Mouse (Mus musculus): Measurements from ENCODE around the gene Fgfr2. TPM values are rescaled to one million over a fixed set of nuclear protein-coding genes. Genes with fewer than 3 reads are reported as not detected.

Gene Fgfr2
- polyA plus RNA-seq, 1 experiment from 2014 or later = 17.2 TPM

DNA sequence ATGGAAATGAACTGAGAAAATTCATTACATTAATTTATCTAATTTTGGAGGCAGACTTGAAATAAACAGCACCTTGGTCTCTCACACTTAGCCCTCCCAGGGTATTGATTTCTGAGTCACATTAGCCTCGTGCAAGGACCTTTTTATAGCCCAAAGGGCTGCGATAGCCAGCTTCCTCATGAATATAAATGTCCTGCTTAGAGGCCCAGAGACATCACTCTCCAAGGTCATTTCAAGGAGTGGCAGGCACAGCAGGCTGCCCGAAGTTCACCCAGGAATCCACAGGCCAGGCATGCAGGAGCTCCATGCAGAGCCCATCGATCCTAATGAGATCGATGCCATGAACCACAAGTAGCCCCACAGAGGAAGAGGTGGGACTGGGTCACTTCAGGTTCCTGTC is 697.1 kb downstream of the Fgfr2 start:
- Histone ChIP-seq H3K27me3 (no peaks in the 10 kb centered on the region), H3K4me2 (no peak overlapping the region), H3K9me3 (replicated peaks) (no peaks in the 10 kb centered on the region), H3K9ac (no peak overlapping the region), H3K4me3 (no peak overlapping the region), H3K4me1 (replicated peaks) (peaks cover 7% of the 10 kb centered on the region; the same call in 1 of the 2 replicates), H3K27ac (no peak overlapping the region), H3K36me3 (no peaks in the 10 kb centered on the region)
- no peak for ATAC-seq (replicated peaks; ENCODE audit: insufficient number of reproducible peaks, insufficient read depth, low FRiP score, low read depth)
- 57% methylated on average over 5 of the region's 5 CpGs for WGBS

GRCm38 (mm10) chr7:132425364-132425999 is 697.7 kb downstream of the Fgfr2 start:
- Histone ChIP-seq H3K4me3 (no peak overlapping the region), H3K4me1 (replicated peaks) (peaks cover 7% of the 10 kb centered on the region; the same call in 1 of the 2 replicates), H3K9ac (no peak overlapping the region), H3K27me3 (no peaks in the 10 kb centered on the region), H3K9me3 (replicated peaks) (no peaks in the 10 kb centered on the region), H3K27ac (no peak overlapping the region), H3K4me2 (no peak overlapping the region), H3K36me3 (no peaks in the 10 kb centered on the region)
- 67% methylated on average over 11 of the region's 11 CpGs for WGBS
- no peak for ATAC-seq (replicated peaks; ENCODE audit: insufficient number of reproducible peaks, insufficient read depth, low FRiP score, low read depth)

DNA sequence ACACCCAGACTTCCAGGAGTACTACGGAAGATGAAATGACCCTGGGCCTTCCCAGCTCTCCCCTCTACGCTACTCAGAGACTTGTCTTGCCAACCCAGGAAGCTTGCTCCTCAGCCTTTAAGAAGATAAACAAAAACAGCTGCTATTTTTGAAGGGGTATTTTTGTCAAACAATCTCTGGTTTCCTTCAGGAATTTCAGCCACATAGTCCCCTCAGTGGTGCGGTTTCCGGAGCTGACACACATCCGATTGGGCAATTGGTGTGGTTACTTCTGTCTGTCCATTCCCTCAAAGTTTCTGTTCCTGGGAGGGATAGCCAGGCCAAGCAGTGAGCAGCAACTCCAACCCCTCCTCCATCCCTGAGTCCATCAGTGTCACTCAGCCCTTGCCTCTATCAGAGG is 699.6 kb downstream of the Fgfr2 start:
- H3K27ac ChIP-seq = no peak overlapping the region
- H3K4me1 ChIP-seq (replicated peaks) = peaks cover 7% of the 10 kb centered on the region; the same call in 1 of the 2 replicates
- H3K4me2 ChIP-seq = no peak overlapping the region
- no peaks in the 10 kb centered on the region for H3K9me3 ChIP-seq (replicated peaks)
- no peak overlapping the region for H3K4me3 ChIP-seq
- H3K36me3 ChIP-seq = no peaks in the 10 kb centered on the region
- no peaks in the 10 kb centered on the region for H3K27me3 ChIP-seq
- H3K9ac ChIP-seq = no peak overlapping the region
- WGBS = 72% methylated on average over 5 of the region's 5 CpGs
- no peak for ATAC-seq (replicated peaks; ENCODE audit: insufficient number of reproducible peaks, insufficient read depth, low FRiP score, low read depth)

DNA sequence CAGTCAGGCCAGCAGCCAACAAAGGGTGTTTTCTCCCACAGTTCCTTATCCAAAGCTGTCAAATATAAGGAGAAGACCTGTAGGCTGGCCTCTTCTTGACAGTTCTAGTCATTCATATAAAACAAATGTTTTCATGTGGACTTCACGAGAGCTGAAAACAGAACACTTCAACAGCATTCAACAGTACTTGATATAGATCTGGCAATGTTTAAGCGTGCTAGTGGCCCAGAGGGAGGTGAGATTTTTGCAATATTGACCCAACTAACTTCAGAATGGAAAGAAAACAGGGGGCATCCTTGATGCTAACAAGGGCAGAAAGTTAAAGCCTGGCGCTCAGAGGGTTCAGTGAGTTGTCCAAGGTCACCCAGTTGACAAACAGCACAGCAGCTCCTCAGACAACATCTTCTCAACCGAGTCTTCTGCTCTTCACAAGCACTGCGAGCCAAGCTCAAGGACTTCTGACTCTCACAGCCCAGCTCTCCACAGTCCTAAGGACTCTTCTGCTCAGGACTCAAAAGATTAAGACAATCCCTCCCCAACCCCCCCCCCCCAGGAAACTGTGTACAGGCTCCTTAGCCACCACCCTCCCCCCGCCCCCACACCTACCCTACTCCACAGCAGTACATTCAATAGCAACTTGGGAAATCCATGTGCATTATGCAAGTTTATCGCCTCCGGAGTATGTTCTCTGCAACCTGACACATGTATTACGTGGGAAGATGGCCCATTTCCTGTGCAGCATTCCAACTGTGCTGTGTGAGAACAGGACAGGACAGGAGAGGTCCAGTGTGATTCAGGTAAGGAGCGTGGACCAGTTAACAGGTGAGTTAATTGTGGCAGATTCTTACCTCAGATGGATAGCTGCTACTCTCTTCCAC is 703.5 kb downstream of the Fgfr2 start:
- Histone ChIP-seq H3K9ac (no peak overlapping the region), H3K27ac (no peak overlapping the region), H3K4me3 (no peak overlapping the region), H3K4me2 (no peak overlapping the region), H3K27me3 (no peaks in the 10 kb centered on the region), H3K36me3 (no peaks in the 10 kb centered on the region), H3K9me3 (replicated peaks) (no peaks in the 10 kb centered on the region), H3K4me1 (replicated peaks) (no peaks in the 10 kb centered on the region)
- ATAC-seq (replicated peaks; ENCODE audit: insufficient number of reproducible peaks, insufficient read depth, low FRiP score, low read depth) = no peak
- 82% methylated on average over 10 of the region's 10 CpGs for WGBS

GRCm38 (mm10) chr7:132416866-132417265 is 706.3 kb downstream of the Fgfr2 start:
- no peaks in the 10 kb centered on the region for H3K4me1 ChIP-seq (replicated peaks)
- H3K36me3 ChIP-seq = no peaks in the 10 kb centered on the region
- H3K9ac ChIP-seq = no peak overlapping the region
- no peaks in the 10 kb centered on the region for H3K9me3 ChIP-seq (replicated peaks)
- H3K4me2 ChIP-seq = no peak overlapping the region
- H3K27ac ChIP-seq = no peak overlapping the region
- no peaks in the 10 kb centered on the region for H3K27me3 ChIP-seq
- WGBS = 79% methylated on average over 9 of the region's 9 CpGs
- H3K4me3 ChIP-seq = no peak overlapping the region
- ATAC-seq (replicated peaks; ENCODE audit: insufficient number of reproducible peaks, insufficient read depth, low FRiP score, low read depth) = no peak

GRCm38 (mm10) chr7:132415866-132416265 is 707.3 kb downstream of the Fgfr2 start:
- H3K4me1 ChIP-seq (replicated peaks) = no peaks in the 10 kb centered on the region
- H3K36me3 ChIP-seq = no peaks in the 10 kb centered on the region
- no peaks in the 10 kb centered on the region for H3K9me3 ChIP-seq (replicated peaks)
- no peak overlapping the region for H3K9ac ChIP-seq
- ATAC-seq (replicated peaks; ENCODE audit: insufficient number of reproducible peaks, insufficient read depth, low FRiP score, low read depth) = no peak
- no peak overlapping the region for H3K4me3 ChIP-seq
- no peaks in the 10 kb centered on the region for H3K27me3 ChIP-seq
- no peak overlapping the region for H3K27ac ChIP-seq
- H3K4me2 ChIP-seq = no peak overlapping the region

DNA sequence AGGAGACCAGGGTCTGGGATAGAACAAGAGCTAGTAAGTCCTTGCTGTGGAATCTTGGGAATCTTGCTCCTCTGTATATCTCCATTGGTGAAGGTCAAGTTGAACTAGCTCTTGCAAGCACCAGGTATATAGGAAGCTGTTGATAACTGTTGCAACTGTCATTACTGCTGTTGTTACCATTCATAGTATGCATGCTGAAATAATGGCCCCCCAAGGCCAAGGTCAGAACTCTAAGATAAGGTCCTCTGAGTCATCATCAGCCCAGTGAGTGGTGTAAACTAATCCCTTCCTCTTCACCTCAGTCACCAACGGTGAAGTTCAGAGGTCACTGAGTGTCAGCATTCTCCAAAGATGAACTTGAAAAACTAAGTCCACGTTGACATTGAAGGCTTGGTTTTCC is 710.6 kb downstream of the Fgfr2 start:
- no peaks in the 10 kb centered on the region for H3K4me1 ChIP-seq (replicated peaks)
- no peaks in the 10 kb centered on the region for H3K9me3 ChIP-seq (replicated peaks)
- no peak overlapping the region for H3K9ac ChIP-seq
- no peak for ATAC-seq (replicated peaks; ENCODE audit: insufficient number of reproducible peaks, insufficient read depth, low FRiP score, low read depth)
- H3K27ac ChIP-seq = no peak overlapping the region
- no peaks in the 10 kb centered on the region for H3K27me3 ChIP-seq
- no peaks in the 10 kb centered on the region for H3K36me3 ChIP-seq
- WGBS = 36% methylated on average over 2 of the region's 2 CpGs
- no peak overlapping the region for H3K4me3 ChIP-seq
- H3K4me2 ChIP-seq = no peak overlapping the region

DNA sequence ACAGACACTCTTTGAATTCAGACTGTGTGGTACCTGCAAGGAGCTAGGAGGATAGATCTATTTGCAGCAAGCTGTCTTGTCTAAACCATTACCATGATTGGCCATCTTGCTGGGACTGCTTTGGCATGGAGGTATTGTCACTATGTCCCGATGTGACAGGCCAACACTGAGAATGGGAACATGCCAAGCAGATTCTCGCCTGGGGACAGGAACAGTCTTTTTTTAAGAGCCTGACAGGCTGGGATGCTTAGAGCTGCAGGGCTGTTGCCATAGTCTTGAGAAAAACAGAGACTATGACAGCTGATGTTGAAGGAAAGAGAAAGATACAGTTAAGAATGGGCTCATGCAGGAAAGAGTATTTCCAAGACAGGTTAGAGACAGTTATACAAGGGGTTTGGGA is 711.4 kb downstream of the Fgfr2 start:
- Histone ChIP-seq H3K36me3 (no peaks in the 10 kb centered on the region), H3K4me2 (no peak overlapping the region), H3K9ac (no peak overlapping the region), H3K27me3 (no peaks in the 10 kb centered on the region), H3K4me1 (replicated peaks) (no peaks in the 10 kb centered on the region), H3K27ac (no peak overlapping the region), H3K4me3 (no peak overlapping the region), H3K9me3 (replicated peaks) (no peaks in the 10 kb centered on the region)
- WGBS = 73% methylated on average over 2 of the region's 2 CpGs
- ATAC-seq (replicated peaks; ENCODE audit: insufficient number of reproducible peaks, insufficient read depth, low FRiP score, low read depth) = no peak

- Histone ChIP-seq H3K36me3 (no peaks in the 10 kb centered on the region), H3K4me1 (replicated peaks) (no peaks in the 10 kb centered on the region), H3K9ac (no peak overlapping the region), H3K4me3 (no peak overlapping the region), H3K9me3 (replicated peaks) (no peaks in the 10 kb centered on the region), H3K27me3 (no peaks in the 10 kb centered on the region), H3K4me2 (no peak overlapping the region), H3K27ac (no peak overlapping the region)
- 81% methylated on average over 4 of the region's 4 CpGs for WGBS
- ATAC-seq (replicated peaks; ENCODE audit: insufficient number of reproducible peaks, insufficient read depth, low FRiP score, low read depth) = no peak
These were observed 712.2 kb downstream of the Fgfr2 start for GRCm38 (mm10) chr7:132410958-132411357.

GRCm38 (mm10) chr7:132409890-132410289 is 713.3 kb downstream of the Fgfr2 start:
- 41% methylated on average over 3 of the region's 3 CpGs for WGBS
- Histone ChIP-seq H3K27me3 (no peaks in the 10 kb centered on the region), H3K4me1 (replicated peaks) (peaks cover 3% of the 10 kb centered on the region; the same call in 1 of the 2 replicates), H3K4me2 (no peak overlapping the region), H3K4me3 (no peak overlapping the region), H3K36me3 (no peaks in the 10 kb centered on the region), H3K27ac (no peak overlapping the region), H3K9me3 (replicated peaks) (no peaks in the 10 kb centered on the region), H3K9ac (no peak overlapping the region)
- no peak for ATAC-seq (replicated peaks; ENCODE audit: insufficient number of reproducible peaks, insufficient read depth, low FRiP score, low read depth)

DNA sequence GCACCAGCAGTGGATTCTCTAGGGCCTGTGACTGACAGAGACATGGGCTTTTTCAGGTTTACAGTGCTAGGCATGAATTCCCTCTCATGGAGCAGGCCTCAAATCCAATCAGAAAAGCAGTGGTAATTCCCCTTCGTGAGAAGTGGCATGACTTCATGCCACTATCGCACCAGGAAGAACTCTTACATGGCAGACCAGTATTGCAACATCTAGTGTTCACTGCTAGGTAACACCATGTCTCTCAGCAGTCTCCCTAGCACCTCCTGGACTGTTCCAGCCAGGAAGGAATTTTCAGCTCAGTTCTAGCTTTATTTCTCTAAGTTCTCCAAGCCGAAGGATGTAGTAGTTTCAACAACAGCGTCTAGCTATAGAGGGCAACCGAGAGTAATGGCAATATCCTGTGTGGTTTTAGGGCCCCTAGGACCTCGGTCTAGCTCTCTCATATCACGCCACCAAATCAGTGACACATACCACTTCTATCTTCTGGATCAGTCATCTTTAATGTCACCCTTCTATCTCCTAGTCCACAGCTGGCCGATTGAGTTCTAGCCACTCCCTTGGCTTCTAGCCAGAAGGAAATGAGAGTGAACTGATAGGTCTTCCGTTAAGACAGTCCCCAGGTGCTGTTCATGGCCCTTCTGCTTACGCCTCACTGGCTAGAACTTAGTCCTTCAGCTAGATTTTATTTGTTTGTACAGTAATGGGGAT is 720.6 kb downstream of the Fgfr2 start:
- no peaks in the 10 kb centered on the region for H3K9me3 ChIP-seq (replicated peaks)
- H3K27ac ChIP-seq = no peak overlapping the region
- H3K4me3 ChIP-seq = no peak overlapping the region
- ATAC-seq (replicated peaks; ENCODE audit: insufficient number of reproducible peaks, insufficient read depth, low FRiP score, low read depth) = no peak
- WGBS = 61% methylated on average over 10 of the region's 10 CpGs
- H3K27me3 ChIP-seq = no peaks in the 10 kb centered on the region
- H3K4me1 ChIP-seq (replicated peaks) = peaks cover 7% of the 10 kb centered on the region; the same call in 1 of the 2 replicates
- no peak overlapping the region for H3K9ac ChIP-seq
- no peaks in the 10 kb centered on the region for H3K36me3 ChIP-seq
- H3K4me2 ChIP-seq = no peak overlapping the region
